Mouse (Mus musculus) macrophage (primary cell): ENCODE data around the gene Pnp2. TPM values are rescaled to one million over a fixed set of nuclear protein-coding genes. Genes with fewer than 3 reads are reported as not detected.
"Not testable (repeated sequence)": the region's sequence is repeated elsewhere in the genome, so short reads cannot be mapped to it uniquely, and the experiment has no call there.

Experiments
- H3K27ac ChIP-seq: fragments of 350-480 bp; formaldehyde crosslinking; 2 replicates; pipeline ENCODE4 v1.9.0; 2021
- H3K36me3 ChIP-seq: fragments of 350-480 bp; formaldehyde crosslinking; 2 replicates; pipeline ENCODE4 v1.9.0; 2021; ENCODE audit errors: inconsistent target
- H3K4me3 ChIP-seq: fragments of 350-480 bp; formaldehyde crosslinking; 2 replicates; pipeline ENCODE4 v1.9.0; 2021; ENCODE audit errors: inconsistent target
- H3K79me2 ChIP-seq: fragments of 350-480 bp; formaldehyde crosslinking; 2 replicates; pipeline ENCODE4 v1.9.0; 2021; ENCODE audit errors: inconsistent target
- WGBS: methylation state at CpG from one replicate; pipeline ENCODE4 v1.1.7; 2026; ENCODE audit warnings: inconsistent platforms; ENCODE audit not compliant: missing documents; 5-methylcytosine and 5-hydroxymethylcytosine counted together
- polyA plus RNA-seq: library from polyadenylated mRNA; stranded (reverse); fragments of 250-400 nt; gene quantifications from 3 replicates; pipeline ENCODE4 v1.2.4, GENCODE M21; 2018; ENCODE audit warnings: inconsistent platforms

The Pnp2 gene
- polyA plus RNA-seq, 1 experiment from 2014 or later: 0.75 TPM

DNA sequence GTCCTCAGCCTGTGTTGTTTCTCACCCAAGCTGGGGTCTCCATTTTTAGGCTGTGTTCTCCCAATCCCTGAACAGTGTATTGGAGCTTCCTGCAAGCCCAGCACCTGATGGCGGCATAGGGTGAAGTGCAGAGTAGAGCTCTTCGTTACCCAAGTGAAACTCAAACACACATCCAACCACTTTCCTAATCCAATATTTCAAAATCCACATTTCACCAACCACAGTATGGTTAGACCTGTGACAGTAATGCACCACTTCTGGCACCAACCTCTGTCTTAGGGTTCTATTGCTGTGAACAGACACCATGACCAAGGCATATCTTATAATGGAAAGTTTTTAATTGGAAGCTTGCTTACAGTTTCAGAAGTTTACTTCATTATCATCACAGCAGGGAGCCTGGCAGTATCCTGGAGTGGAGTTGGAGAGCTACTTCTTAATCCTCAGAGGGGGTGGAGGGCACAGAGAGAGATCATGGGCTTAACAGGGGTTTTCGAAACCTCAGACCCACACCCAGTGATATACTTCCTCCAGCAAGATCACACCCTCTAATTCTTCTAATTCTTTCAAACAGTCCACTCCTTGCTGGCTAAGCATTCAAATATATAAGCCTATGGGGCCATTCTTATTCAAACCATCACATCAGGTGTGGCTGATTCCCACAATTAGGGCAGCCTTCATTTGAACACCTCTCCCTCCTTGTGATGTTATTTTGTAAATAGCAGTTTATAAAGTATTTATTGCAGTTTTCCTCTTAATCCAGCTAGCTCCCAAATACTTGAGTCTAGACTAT, 17.5 kb upstream of the Pnp2 start:
- peak overlapping the region; percentile 56; the same call in 1 of the 2 replicates for H3K27ac ChIP-seq
- H3K4me3 ChIP-seq: peak overlapping the region; percentile 31
- peaks cover 37% of the 10 kb centered on the region; the same call in 1 of the 2 replicates for H3K79me2 ChIP-seq
- no peaks in the 10 kb centered on the region for H3K36me3 ChIP-seq
- 96% methylated on average over 3 of the region's 3 CpGs for WGBS

DNA sequence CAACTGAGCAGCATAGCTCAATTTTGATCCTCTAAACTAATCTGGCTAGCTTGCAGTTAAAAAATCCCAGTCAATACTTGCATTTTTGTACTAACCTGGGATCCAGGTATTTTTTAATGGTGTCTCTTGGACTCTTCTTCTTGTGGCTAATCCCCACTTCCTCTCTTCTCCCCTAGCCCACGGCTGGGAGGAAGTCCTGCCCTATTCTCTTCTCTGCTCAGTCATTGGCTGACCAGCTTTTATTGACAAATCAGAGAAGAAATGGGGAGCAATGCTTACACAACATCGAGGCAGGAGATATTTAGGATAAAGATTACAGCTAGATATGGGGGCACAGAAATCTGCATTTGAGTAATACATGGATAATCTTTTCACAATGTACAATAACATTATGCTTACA, 16.9 kb upstream of the Pnp2 start:
- peaks cover 31% of the 10 kb centered on the region; the same call in 1 of the 2 replicates for H3K79me2 ChIP-seq
- H3K36me3 ChIP-seq: no peaks in the 10 kb centered on the region
- 8% methylated on average over 2 of the region's 2 CpGs for WGBS
- H3K27ac ChIP-seq: peak overlapping the region; percentile 56; the same call in 1 of the 2 replicates
- H3K4me3 ChIP-seq: peak overlapping the region; percentile 31

DNA sequence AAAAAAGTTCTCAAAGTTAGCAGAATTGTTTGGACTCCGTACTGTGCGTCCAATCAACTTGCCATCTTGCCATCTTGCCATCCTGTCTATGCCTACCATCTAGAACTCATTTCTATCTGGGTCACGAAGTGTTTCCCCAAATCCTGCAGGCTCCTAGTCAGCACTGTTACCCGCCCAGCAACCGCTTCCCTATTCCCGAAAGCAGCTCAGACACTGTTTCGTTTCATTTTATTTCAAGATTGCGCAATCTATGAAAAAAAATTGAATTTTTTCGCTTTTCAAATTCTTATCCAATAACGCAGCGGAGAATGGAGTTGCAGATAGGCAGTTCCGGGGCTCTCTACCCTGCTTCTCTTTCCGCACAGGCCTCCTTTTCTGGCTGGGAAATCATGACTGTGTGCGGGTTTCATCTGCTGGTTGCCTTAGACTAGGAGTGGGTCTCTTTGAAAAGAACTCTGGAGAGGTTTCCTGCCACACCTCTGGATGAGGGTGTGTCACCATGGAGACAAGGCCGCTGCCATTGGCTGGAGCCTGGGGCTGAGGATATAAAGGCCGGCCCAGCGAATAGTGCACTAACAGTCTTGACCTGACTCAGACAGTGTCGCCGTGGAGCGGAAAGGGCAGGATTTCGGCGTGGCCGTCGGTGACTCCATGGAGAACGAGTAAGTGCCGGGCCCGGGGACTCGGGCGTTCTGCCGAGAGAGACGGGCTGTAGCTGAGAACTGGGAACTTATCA, 11.7 kb upstream of the Pnp2 start, which contains the start of gene Gm49342:
TSS of gene Gm49342 (plus strand) at position 586 of the 736 bp plus-strand sequence.
- Histone ChIP-seq H3K79me2 (peaks cover 43% of the 10 kb centered on the region), H3K36me3 (peaks cover under 1% of the 10 kb centered on the region; the same call in 1 of the 2 replicates), H3K4me3 (peak within 1 kb of the TSS; percentile 92), H3K27ac (peak within 1 kb of the TSS; percentile 87)
- WGBS: 0% methylated on average over 30 of the region's 31 CpGs

DNA sequence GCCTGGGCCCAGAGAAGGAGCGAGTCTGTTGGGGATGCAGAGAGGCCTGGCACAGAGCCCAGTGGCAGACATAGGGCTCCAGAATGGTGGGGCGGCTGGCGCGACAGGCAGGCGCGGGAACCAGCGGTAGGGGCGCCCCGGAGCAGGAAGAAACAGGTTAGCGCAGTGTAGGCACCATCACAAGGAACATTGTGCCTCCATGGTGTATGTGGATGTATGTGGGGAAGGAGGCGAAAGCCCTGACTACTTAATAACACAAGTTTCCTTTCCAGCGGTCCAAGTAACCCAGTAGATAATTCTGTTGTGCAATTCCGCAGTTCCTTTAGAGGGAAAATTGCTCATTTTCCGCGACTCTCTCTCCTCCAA, 11.1 kb upstream of the Pnp2 start:
- not testable (repeated sequence) for H3K36me3 ChIP-seq
- Histone ChIP-seq H3K4me3 (peak overlapping the region; percentile 92), H3K27ac (peak overlapping the region; percentile 87), H3K79me2 (peaks cover 49% of the 10 kb centered on the region)
- 2% methylated on average over 9 of the region's 15 CpGs for WGBS

DNA sequence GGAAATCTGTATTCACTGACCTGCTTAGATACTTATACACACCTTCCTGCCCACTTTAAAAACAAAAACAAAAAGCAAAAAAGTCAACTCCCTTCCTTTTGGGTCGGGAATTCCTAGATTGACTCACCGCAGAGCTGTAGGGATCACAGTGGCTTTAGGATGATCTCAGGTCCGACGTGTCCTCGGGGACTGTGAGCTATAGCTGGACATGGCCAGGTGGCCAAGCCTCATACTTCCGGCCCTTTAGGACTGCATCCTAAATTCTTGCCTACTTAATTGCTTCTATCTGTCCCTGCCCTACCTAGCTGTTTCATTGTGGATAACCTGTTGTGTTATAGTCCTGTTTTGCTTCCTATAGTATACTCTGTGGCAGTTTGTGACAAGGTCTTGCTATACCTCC, 10.7 kb upstream of the Pnp2 start:
- 2% methylated on average over 6 of the region's 6 CpGs for WGBS
- H3K36me3 ChIP-seq: not testable (repeated sequence)
- Histone ChIP-seq H3K4me3 (peak overlapping the region; percentile 92), H3K79me2 (peaks cover 49% of the 10 kb centered on the region), H3K27ac (peak overlapping the region; percentile 87)

DNA sequence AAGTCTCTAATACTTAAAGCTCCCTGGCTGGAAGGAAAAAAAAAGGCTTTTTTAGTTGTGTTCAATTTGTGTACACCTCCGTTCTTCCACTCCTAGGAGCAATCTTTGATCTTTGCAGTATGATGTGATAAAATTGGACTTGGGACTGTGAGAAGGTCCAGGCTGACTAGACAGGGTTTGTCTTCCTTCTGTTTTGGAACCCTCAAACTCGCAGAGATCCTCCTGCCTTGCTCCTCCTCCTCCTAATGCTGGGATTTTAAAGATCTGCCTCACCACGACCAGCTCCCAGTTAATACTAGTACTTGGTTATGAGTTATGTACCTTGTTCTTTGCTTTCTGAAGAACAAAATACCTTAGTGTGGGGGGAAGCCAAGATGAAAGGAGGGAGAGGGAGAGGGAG, 10.3 kb upstream of the Pnp2 start:
- H3K27ac ChIP-seq: peak overlapping the region; percentile 87
- peaks cover 49% of the 10 kb centered on the region for H3K79me2 ChIP-seq
- 3% methylated on average over 3 of the region's 3 CpGs for WGBS
- H3K4me3 ChIP-seq: peak overlapping the region; percentile 92
- not testable (repeated sequence) for H3K36me3 ChIP-seq

DNA sequence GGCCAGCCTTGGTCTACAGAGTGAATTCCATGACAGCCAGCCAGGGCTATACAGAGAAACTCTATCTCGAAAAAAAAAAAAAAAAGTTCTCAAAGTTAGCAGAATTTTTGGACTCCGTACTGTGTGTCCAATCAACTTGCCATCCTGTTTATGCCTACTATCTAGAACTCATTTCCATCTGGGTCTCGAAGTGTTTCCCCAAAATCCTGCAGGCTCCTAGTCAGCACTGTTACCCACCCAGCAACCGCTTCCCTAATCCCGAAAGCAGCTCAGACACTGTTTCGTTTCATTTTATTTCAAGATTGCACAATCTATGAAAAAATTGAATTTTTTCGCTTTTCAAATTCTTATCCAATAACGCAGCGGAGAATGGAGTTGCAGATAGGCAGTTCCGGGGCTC, 305 bp upstream of the Pnp2 start:
- peak overlapping the region; percentile 17; the same call in 1 of the 2 replicates for H3K27ac ChIP-seq
- H3K79me2 ChIP-seq: no peaks in the 10 kb centered on the region
- no peak overlapping the region; the same call in 1 of the 2 replicates for H3K4me3 ChIP-seq
- WGBS: 31% methylated on average over 10 of the region's 10 CpGs
- peaks cover 13% of the 10 kb centered on the region; the same call in 1 of the 2 replicates for H3K36me3 ChIP-seq

DNA sequence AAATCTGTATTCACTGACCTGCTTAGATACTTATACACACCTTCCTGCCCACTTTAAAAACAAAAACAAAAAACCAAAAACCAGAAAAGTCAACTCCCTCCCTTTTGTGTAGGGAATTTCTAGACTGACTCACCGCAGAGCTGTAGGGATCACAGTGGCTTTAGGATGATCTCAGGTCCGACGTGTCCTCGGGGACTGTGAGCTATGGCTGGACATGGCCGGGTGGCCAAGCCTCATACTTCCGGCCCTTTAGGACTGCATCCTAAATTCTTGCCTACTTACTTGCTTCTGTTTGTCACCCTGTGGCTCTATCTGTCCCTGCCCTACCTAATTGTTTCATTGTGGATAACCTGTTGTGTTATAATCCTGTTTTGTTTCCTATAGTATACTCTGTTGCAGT, 932 bp downstream of the Pnp2 start:
- not testable (repeated sequence) for H3K4me3 ChIP-seq, H3K36me3 ChIP-seq, H3K79me2 ChIP-seq, H3K27ac ChIP-seq
- 82% methylated on average over 6 of the region's 6 CpGs for WGBS

DNA sequence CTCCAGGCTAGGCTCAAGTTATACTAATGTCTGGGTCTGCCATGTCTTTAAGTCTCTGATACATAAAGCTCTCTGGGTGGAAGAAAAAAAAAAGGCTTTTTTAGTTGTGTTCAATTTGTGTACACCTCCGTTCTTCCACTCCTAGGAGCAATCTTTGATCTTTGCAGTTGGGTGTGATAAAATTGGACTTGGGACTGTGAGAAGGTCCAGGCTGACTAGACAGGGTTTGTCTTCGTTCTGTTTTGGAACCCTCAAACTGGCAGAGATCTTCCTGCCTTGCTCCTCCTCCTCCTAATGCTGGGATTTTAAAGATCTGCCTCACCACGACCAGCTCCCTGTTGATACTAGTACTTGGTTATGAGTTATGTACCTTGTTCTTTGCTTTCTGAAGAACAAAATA, 1.4 kb downstream of the Pnp2 start:
- not testable (repeated sequence) for H3K36me3 ChIP-seq, H3K79me2 ChIP-seq, H3K27ac ChIP-seq, H3K4me3 ChIP-seq
- 80% methylated on average over 3 of the region's 3 CpGs for WGBS

DNA sequence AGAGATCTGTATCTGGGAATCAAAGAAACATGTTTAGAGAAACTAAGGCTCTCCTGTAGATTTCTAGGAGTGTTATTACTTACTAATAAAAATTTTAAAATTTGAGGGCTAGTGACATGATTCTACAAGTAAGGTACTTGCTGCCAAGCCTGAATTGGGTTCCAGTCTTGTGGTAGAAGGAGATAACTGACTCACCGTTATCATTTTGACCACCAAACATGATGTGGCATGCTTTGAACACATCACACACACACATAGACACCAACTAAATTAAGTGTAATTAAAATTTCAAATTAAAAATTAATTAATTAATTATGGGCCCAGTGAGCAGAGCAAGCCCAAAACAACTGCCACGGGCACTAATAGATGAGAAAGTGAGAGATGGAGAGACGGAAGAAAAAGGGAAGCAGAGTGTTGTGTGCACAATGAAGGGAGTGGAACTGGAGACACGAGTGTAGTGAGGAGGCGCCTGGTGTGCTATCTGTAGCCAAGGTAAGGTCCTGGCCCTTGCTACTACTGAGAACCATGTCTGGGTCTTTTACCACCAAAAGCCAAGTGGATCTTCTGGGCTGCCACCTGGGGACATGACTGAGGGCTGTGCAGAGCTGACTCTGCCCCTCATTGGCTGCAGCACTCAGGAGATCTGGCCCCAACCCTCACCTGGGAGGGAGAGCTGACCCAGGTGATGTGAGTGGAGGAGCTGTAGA, 2.6 kb downstream of the Pnp2 start:
- not testable (repeated sequence) for H3K27ac ChIP-seq, H3K36me3 ChIP-seq, H3K4me3 ChIP-seq, H3K79me2 ChIP-seq
- 77% methylated on average over 5 of the region's 5 CpGs for WGBS

DNA sequence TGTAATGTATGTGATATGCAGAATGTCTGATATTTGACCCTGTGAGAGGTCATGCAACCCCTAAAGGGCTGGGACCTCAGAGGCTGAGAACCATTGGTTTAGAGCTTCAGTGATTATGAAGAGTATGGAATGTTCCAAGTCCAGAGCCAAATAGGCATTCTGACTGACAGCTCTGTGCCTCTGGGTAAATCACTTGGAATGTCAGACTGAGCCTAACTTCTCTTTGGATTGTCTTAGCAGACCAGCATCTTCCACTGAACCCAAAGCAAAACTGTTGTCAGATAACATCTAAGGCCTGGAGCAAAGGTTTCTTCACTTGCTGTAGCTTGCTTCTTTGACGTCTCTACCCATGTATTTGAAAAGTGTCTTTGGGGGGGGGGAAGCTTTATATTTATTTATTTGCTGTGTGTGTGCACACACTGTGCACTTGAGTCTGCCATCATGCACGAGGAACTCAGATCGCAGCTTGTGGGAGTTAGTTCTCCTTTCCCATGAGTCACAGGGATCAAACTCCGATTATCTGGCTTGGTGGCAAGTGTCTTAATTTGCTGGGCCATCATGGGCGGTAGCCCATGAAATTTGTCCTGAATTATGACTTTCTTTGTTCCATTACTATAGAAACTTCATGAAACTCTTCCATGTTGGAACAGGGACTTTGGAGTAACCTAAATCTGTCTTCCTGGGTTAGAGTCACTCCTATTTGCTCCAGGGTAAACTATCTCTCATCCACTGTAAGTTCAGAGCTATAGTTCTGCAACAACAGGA, 12.6 kb downstream of the Pnp2 start:
- no peak overlapping the region for H3K4me3 ChIP-seq
- 84% methylated on average over 5 of the region's 5 CpGs for WGBS
- H3K79me2 ChIP-seq: no peaks in the 10 kb centered on the region

DNA sequence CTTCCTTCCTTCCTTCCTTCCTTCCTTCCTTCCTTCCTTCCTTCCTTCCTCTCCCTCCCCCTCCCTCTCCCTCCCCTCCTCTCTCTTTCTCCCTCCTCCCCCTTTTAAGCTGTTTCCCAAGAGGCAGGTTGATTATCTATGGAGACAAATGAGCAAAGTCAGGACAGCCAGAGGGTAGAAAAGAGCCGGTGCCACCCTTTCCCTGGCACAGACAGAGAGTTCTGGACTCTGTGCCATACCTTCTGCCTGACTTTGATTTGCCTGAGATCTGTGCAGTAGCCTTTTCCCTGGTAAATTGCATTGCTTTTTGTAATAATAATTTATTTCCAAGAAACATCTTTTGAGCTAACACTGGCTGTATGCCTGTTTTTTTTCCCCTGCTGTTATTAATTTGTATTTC, 13.2 kb downstream of the Pnp2 start:
- WGBS: 77% methylated on average over 1 of the region's 1 CpGs

More for the DNA sequence above, 12.6 kb downstream of the Pnp2 start:
- no peak overlapping the region for H3K27ac ChIP-seq
- H3K36me3 ChIP-seq: no peaks in the 10 kb centered on the region

DNA sequence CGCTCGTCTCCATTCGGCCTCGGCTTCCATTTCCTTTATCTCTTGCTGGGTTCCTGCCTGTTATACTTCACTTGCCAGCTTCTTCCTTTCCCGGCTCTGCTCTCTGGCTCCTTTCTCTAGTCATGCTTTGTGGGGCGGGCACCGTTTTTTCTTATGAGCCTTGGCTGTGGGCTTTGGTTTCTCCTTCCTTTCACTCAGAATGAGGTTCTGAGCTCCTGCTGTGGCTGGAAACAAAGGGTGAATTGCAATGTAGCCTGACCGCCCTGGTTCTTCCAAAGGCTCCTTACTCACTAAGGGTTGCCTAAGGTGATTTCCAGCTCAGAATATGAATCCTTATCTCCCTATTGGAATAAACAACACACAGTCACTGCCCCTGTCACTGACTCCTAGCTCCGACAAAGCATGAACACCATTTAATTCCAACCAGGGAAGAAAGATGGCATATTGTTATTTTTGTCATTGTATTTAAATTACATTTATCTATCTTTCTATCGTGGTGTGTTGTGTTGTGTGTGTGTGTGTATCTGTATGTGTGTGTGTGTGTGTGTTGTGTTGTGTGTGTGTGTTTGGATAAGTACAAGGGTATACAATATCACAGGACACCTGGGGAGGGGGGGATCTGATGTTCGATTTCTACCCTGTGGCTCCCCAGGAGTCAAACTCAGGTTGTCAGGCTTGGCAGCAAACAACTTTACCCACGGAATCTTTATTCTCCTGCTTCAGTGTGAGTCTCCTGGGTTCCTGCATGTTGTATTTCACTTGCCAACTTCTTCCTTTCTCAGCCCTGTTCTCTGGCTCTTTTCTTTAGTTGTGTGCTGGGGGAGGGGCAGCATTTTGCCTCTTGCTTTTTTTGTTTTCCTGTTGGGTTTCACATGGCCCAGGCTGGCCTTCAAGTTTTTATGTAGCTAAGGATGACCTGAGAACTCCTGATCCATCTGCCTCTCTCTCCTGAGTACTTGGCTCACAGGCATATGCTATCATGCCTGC, 14.1 kb downstream of the Pnp2 start:
- H3K27ac ChIP-seq: no peak overlapping the region

More for the DNA sequence above, 13.2 kb downstream of the Pnp2 start:
- Histone ChIP-seq H3K36me3 (no peaks in the 10 kb centered on the region), H3K4me3 (no peak overlapping the region), H3K27ac (no peak overlapping the region), H3K79me2 (no peaks in the 10 kb centered on the region)

More for the DNA sequence above, 14.1 kb downstream of the Pnp2 start:
- H3K36me3 ChIP-seq: no peaks in the 10 kb centered on the region
- no peak overlapping the region for H3K4me3 ChIP-seq
- no peaks in the 10 kb centered on the region for H3K79me2 ChIP-seq
- WGBS: 47% methylated on average over 12 of the region's 12 CpGs
